Mouse (Mus musculus): ENCODE data around the gene Pnpla1. TPM values are rescaled to one million over a fixed set of nuclear protein-coding genes. Genes with fewer than 3 reads are reported as not detected.

The Pnpla1 gene
- total and polyA plus RNA-seq, 2 experiments from 2014 or later = 0.08 to 0.10 TPM

GRCm38 (mm10) chr17:28895217-28895875 is 37.1 kb downstream of the Pnpla1 start:
- Histone ChIP-seq H3K9ac (replicated peaks; ENCODE audit: low read length) (no peak overlapping the region), H3K4me3 (ENCODE audit: low read length) (no peak overlapping the region), H3K9me3 (ENCODE audit: low read length) (no peaks in the 10 kb centered on the region), H3K36me3 (ENCODE audit: insufficient read depth, low read length) (no peaks in the 10 kb centered on the region), H3K27me3 (ENCODE audit: insufficient read depth, low read length) (no peaks in the 10 kb centered on the region), H3K27ac (no peak overlapping the region), H3K4me1 (ENCODE audit: insufficient read depth, low read length) (no peaks in the 10 kb centered on the region), H3K4me2 (ENCODE audit: low read depth, low read length) (no peak overlapping the region)
- WGBS = 94% methylated on average over 21 of the region's 21 CpGs
- TF ChIP-seq CTCF (IDR thresholded peaks at IDR 0.05; ENCODE audit: low read depth) = no peak
- ATAC-seq = no peak
- no peak for DNase-seq (ENCODE audit: low spot score)

- no peaks in the 10 kb centered on the region for H3K4me1 ChIP-seq (ENCODE audit: insufficient read depth, low read length)
- no peaks in the 10 kb centered on the region for H3K9me3 ChIP-seq (ENCODE audit: low read length)
- ATAC-seq (no peak), DNase-seq (ENCODE audit: low spot score) (no peak)
- no peak overlapping the region for H3K4me2 ChIP-seq (ENCODE audit: low read depth, low read length)
- WGBS = 92% methylated on average over 11 of the region's 11 CpGs
- no peak overlapping the region for H3K9ac ChIP-seq (replicated peaks; ENCODE audit: low read length)
- no peak overlapping the region for H3K4me3 ChIP-seq (ENCODE audit: low read length)
- TF ChIP-seq CTCF (IDR thresholded peaks at IDR 0.05; ENCODE audit: low read depth) = peak; percentile 46
- H3K36me3 ChIP-seq (ENCODE audit: insufficient read depth, low read length) = no peaks in the 10 kb centered on the region
- no peak overlapping the region for H3K27ac ChIP-seq
- no peaks in the 10 kb centered on the region for H3K27me3 ChIP-seq (ENCODE audit: insufficient read depth, low read length)
Measured at GRCm38 (mm10) chr17:28896095-28896780, 38.0 kb downstream of the Pnpla1 start.

GRCm38 (mm10) chr17:28897817-28898216 is 39.6 kb downstream of the Pnpla1 start:
- no peak for DNase-seq (ENCODE audit: low spot score)
- no peak overlapping the region for H3K4me3 ChIP-seq (ENCODE audit: low read length)
- no peaks in the 10 kb centered on the region for H3K4me1 ChIP-seq (ENCODE audit: insufficient read depth, low read length)
- TF ChIP-seq CTCF (IDR thresholded peaks at IDR 0.05; ENCODE audit: low read depth) = no peak
- H3K27me3 ChIP-seq (ENCODE audit: insufficient read depth, low read length) = no peaks in the 10 kb centered on the region
- H3K4me2 ChIP-seq (ENCODE audit: low read depth, low read length) = no peak overlapping the region
- no peaks in the 10 kb centered on the region for H3K9me3 ChIP-seq (ENCODE audit: low read length)
- H3K27ac ChIP-seq = no peak overlapping the region
- H3K36me3 ChIP-seq (ENCODE audit: insufficient read depth, low read length) = no peaks in the 10 kb centered on the region
- H3K9ac ChIP-seq (replicated peaks; ENCODE audit: low read length) = no peak overlapping the region
- WGBS = 87% methylated on average over 5 of the region's 5 CpGs
- ATAC-seq = no peak

- Histone ChIP-seq H3K4me3 (ENCODE audit: low read length) (no peak overlapping the region), H3K36me3 (ENCODE audit: insufficient read depth, low read length) (no peaks in the 10 kb centered on the region), H3K4me1 (ENCODE audit: insufficient read depth, low read length) (no peaks in the 10 kb centered on the region), H3K27me3 (ENCODE audit: insufficient read depth, low read length) (no peaks in the 10 kb centered on the region), H3K9ac (replicated peaks; ENCODE audit: low read length) (no peak overlapping the region), H3K27ac (no peak overlapping the region), H3K9me3 (ENCODE audit: low read length) (no peaks in the 10 kb centered on the region), H3K4me2 (ENCODE audit: low read depth, low read length) (no peak overlapping the region)
- ATAC-seq (no peak), DNase-seq (ENCODE audit: low spot score) (no peak)
- WGBS = 80% methylated on average over 5 of the region's 5 CpGs
- TF ChIP-seq CTCF (IDR thresholded peaks at IDR 0.05; ENCODE audit: low read depth) = no peak
Measured at GRCm38 (mm10) chr17:28898249-28898648, 40.0 kb downstream of the Pnpla1 start.

GRCm38 (mm10) chr17:28899427-28899826 is 41.2 kb downstream of the Pnpla1 start:
- Histone ChIP-seq H3K9me3 (ENCODE audit: low read length) (no peaks in the 10 kb centered on the region), H3K4me3 (ENCODE audit: low read length) (no peak overlapping the region), H3K4me1 (ENCODE audit: insufficient read depth, low read length) (peaks cover 4% of the 10 kb centered on the region), H3K9ac (replicated peaks; ENCODE audit: low read length) (no peak overlapping the region), H3K27me3 (ENCODE audit: insufficient read depth, low read length) (no peaks in the 10 kb centered on the region), H3K27ac (no peak overlapping the region), H3K4me2 (ENCODE audit: low read depth, low read length) (no peak overlapping the region), H3K36me3 (ENCODE audit: insufficient read depth, low read length) (no peaks in the 10 kb centered on the region)
- no peak for TF ChIP-seq CTCF (IDR thresholded peaks at IDR 0.05; ENCODE audit: low read depth)
- ATAC-seq = peak; percentile 56; the same call in 1 of the 2 replicates
- peak; percentile 33 for DNase-seq (ENCODE audit: low spot score)
- 69% methylated on average over 19 of the region's 19 CpGs for WGBS

GRCm38 (mm10) chr17:28901559-28901958 is 43.3 kb downstream of the Pnpla1 start:
- H3K4me1 ChIP-seq (ENCODE audit: insufficient read depth, low read length) = peaks cover 14% of the 10 kb centered on the region
- H3K36me3 ChIP-seq (ENCODE audit: insufficient read depth, low read length) = no peaks in the 10 kb centered on the region
- no peak overlapping the region for H3K4me3 ChIP-seq (ENCODE audit: low read length)
- H3K27me3 ChIP-seq (ENCODE audit: insufficient read depth, low read length) = no peaks in the 10 kb centered on the region
- TF ChIP-seq CTCF (IDR thresholded peaks at IDR 0.05; ENCODE audit: low read depth) = peak; percentile 26; the same call in 1 of the 2 replicates
- H3K4me2 ChIP-seq (ENCODE audit: low read depth, low read length) = no peak overlapping the region
- H3K9me3 ChIP-seq (ENCODE audit: low read length) = no peaks in the 10 kb centered on the region
- ATAC-seq (no peak), DNase-seq (ENCODE audit: low spot score) (no peak)
- no peak overlapping the region for H3K27ac ChIP-seq
- H3K9ac ChIP-seq (replicated peaks; ENCODE audit: low read length) = no peak overlapping the region
- WGBS = 67% methylated on average over 4 of the region's 4 CpGs
